Mouse (Mus musculus): Measurements from ENCODE around the gene Cd69.

DNA sequence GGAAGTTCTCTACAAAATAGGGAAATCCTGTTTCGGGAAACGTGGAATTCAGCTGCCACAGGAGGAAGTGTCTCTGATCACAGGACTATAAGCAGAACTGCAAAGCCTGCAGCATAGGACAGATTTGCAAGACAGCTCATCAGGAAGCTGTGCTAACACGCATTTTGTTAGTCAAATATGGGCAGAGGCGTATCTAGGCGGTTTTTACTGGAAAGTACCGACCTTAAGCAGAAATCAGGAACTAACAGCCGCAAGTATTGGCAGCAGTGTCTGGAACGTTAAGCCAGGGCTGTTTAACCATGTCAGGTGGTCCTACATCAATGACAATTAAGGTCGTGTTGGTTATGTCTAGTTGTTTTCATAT is 42.4 kb downstream of the Cd69 start:
- TF ChIP-seq CTCF (IDR thresholded peaks at IDR 0.05; ENCODE audit: low read depth, low read length), result no peak
- TF ChIP-seq EP300 (IDR thresholded peaks at IDR 0.05; ENCODE audit: insufficient read depth, low read depth, low read length), result no peak
- no peak for TF ChIP-seq POLR2A (IDR thresholded peaks at IDR 0.05; ENCODE audit: insufficient read depth, low read length)
